In genomic region chr2:18058146-18058708, GRCm38 (mm10) we compare ENCODE assay signal across 7 mouse cellular contexts. TPM values are rescaled to one million over a fixed set of nuclear protein-coding genes. Genes with fewer than 3 reads are reported as not detected.
A peak's percentile ranks its signal among the peaks of the same experiment; 100 is the strongest.
DNase-seq lines count a peak whose midpoint lies in the region; ATAC-seq lines count a peak whose summit lies in the region.

No protein-coding gene starts in this region.

- peak overlapping the region; percentile 98 for H3K4me3 ChIP-seq in megakaryocyte, embryonic 14.5 days (replicated peaks)
- H3K4me3 ChIP-seq in forebrain, embryonic 11.5 days (ENCODE audit: low read depth, low read length), result peak overlapping the region; percentile 51
- peak overlapping the region; percentile 60 for H3K4me3 ChIP-seq in liver, embryonic 11.5 days (ENCODE audit: low read depth, low read length)

- no peaks in the 10 kb centered on the region for H3K36me3 ChIP-seq in megakaryocyte, embryonic 14.5 days (replicated peaks; ENCODE audit: low read length)
- H3K36me3 ChIP-seq in forebrain, embryonic 11.5 days (ENCODE audit: control insufficient read depth, insufficient read depth, low read length), result no peaks in the 10 kb centered on the region
- H3K36me3 ChIP-seq in liver, embryonic 11.5 days (ENCODE audit: control insufficient read depth, insufficient read depth, low read length), result no peaks in the 10 kb centered on the region

- H3K4me2 ChIP-seq in forebrain, embryonic 11.5 days (ENCODE audit: low read depth, low read length, severe bottlenecking), result peak overlapping the region; percentile 82
- peak overlapping the region; percentile 87 for H3K4me2 ChIP-seq in liver, embryonic 11.5 days

- peaks cover 21% of the 10 kb centered on the region; the same call in 1 of the 2 replicates for H3K4me1 ChIP-seq in megakaryocyte, embryonic 14.5 days
- H3K4me1 ChIP-seq in forebrain, embryonic 11.5 days (replicated peaks; ENCODE audit: control insufficient read depth, insufficient read depth, low read length), result peaks cover 10% of the 10 kb centered on the region
- peaks cover 5% of the 10 kb centered on the region; the same call in 1 of the 2 replicates for H3K4me1 ChIP-seq in liver, embryonic 11.5 days (replicated peaks; ENCODE audit: control insufficient read depth, insufficient read depth, low read length)

- no peaks in the 10 kb centered on the region for H3K9me3 ChIP-seq in megakaryocyte, embryonic 14.5 days
- no peaks in the 10 kb centered on the region for H3K9me3 ChIP-seq in forebrain, embryonic 11.5 days (ENCODE audit: control insufficient read depth, low read length)
- H3K9me3 ChIP-seq in liver, embryonic 11.5 days (ENCODE audit: control insufficient read depth, low read length), result no peaks in the 10 kb centered on the region

- H3K27ac ChIP-seq in forebrain, embryonic 11.5 days (ENCODE audit: low read depth, low read length), result peak overlapping the region; percentile 100
- peak overlapping the region; percentile 100 for H3K27ac ChIP-seq in liver, embryonic 11.5 days (ENCODE audit: low read depth, low read length)

- 8% methylated on average over 9 of the region's 9 CpGs for WGBS in forebrain, embryonic 11.5 days
- 27% methylated on average over 9 of the region's 9 CpGs for WGBS in liver, embryonic 11.5 days

- DNase-seq in forebrain, embryonic 11.5 days (ENCODE audit: low spot score), result no peak
- no peak for DNase-seq in liver, embryonic 11.5 days (ENCODE audit: low spot score)
- no peak for DNase-seq in thymus, postnatal 4 days
- DNase-seq in thymus, adult 18-20 months, result no peak
- no peak for DNase-seq in left cerebral cortex, postnatal 10 days (ENCODE audit: extremely low spot score in 1 of 2, low spot score in 2 of 2)

- H3K9ac ChIP-seq in forebrain, embryonic 11.5 days (ENCODE audit: low read length), result peak overlapping the region; percentile 99
- H3K9ac ChIP-seq in liver, embryonic 11.5 days (ENCODE audit: low read depth, low read length), result peak overlapping the region; percentile 85

- intact Hi-C loops in left cerebral cortex, postnatal 10 days (cut with DNase I), result loop anchor here (2.0 to 10.0 kb wide), 2 partner anchors 29 to 617 kb away; partner anchors contain the start of genes Bmi1 and Commd3

- H3K27me3 ChIP-seq in megakaryocyte, embryonic 14.5 days (replicated peaks), result no peaks in the 10 kb centered on the region
- H3K27me3 ChIP-seq in forebrain, embryonic 11.5 days (ENCODE audit: control insufficient read depth, insufficient read depth, low read length), result no peaks in the 10 kb centered on the region
- no peaks in the 10 kb centered on the region for H3K27me3 ChIP-seq in liver, embryonic 11.5 days (replicated peaks; ENCODE audit: control insufficient read depth, insufficient read depth, low read length)

- ATAC-seq in megakaryocyte, adult 5-6 weeks (ENCODE audit: poor library complexity, severe bottlenecking), result no peak
- no peak for ATAC-seq in forebrain, embryonic 11.5 days (replicated peaks; ENCODE audit: low FRiP score)
- ATAC-seq in liver, embryonic 11.5 days (replicated peaks; ENCODE audit: low FRiP score), result no peak

RNA-seq across cellular contexts. Expression of gene Mllt10, which starts 3.2 kb away (rescaled TPM):
- polyA plus RNA-seq in megakaryocyte, embryonic 14.5 days (2012; ENCODE audit: insufficient read depth, low replicate concordance), result 5.1 and 28.3 TPM in 2 replicates
- 41.5 and 50.7 TPM in 2 replicates for total RNA-seq in megakaryocyte, adult 5-6 weeks (2015)
- 47.3 and 52.8 TPM in 2 replicates for total RNA-seq in megakaryocyte, adult 5-6 weeks (2017)
- 52.9 and 54.2 TPM in 2 replicates for polyA plus RNA-seq in forebrain, embryonic 11.5 days (2014; fragmentation: Nextera tagmentation; extraction: Ambion mirVana)
- polyA plus RNA-seq in liver, embryonic 11.5 days (2014; fragmentation: Nextera tagmentation; extraction: Ambion mirVana), result 34.0 and 39.9 TPM in 2 replicates
- 10 to 100 TPM; 40.2 to 41.9 TPM for total RNA-seq in left cerebral cortex, postnatal 10 days (2021)

RNA-seq across cellular contexts. Expression of gene Skida1, which starts 9.4 kb away (rescaled TPM):
- polyA plus RNA-seq in megakaryocyte, embryonic 14.5 days (2012; ENCODE audit: insufficient read depth, low replicate concordance), result 0.04 and 1.8 TPM in 2 replicates
- total RNA-seq in megakaryocyte, adult 5-6 weeks (2015), result 0.09 TPM in 1 of 2 replicates, not detected in the other
- not detected in 2 replicates for total RNA-seq in megakaryocyte, adult 5-6 weeks (2017)
- polyA plus RNA-seq in forebrain, embryonic 11.5 days (2014; fragmentation: Nextera tagmentation; extraction: Ambion mirVana), result 20.2 and 23.3 TPM in 2 replicates
- 1.6 and 2.4 TPM in 2 replicates for polyA plus RNA-seq in liver, embryonic 11.5 days (2014; fragmentation: Nextera tagmentation; extraction: Ambion mirVana)
- 1 to 10 TPM; 6.7 to 8.2 TPM for total RNA-seq in left cerebral cortex, postnatal 10 days (2021)

RNA-seq across cellular contexts. Expression of gene A930004D18Rik, which starts 20.7 kb away (rescaled TPM):
- 0.12 and 1.7 TPM in 2 replicates for polyA plus RNA-seq in megakaryocyte, embryonic 14.5 days (2012; ENCODE audit: insufficient read depth, low replicate concordance)
- not detected in 2 replicates for total RNA-seq in megakaryocyte, adult 5-6 weeks (2015)
- 0.22 and 0.24 TPM in 2 replicates for total RNA-seq in megakaryocyte, adult 5-6 weeks (2017)
- polyA plus RNA-seq in forebrain, embryonic 11.5 days (2014; fragmentation: Nextera tagmentation; extraction: Ambion mirVana), result 12.2 and 15.4 TPM in 2 replicates
- 3.4 and 3.9 TPM in 2 replicates for polyA plus RNA-seq in liver, embryonic 11.5 days (2014; fragmentation: Nextera tagmentation; extraction: Ambion mirVana)
- 1 to 10 TPM; 2.5 to 2.7 TPM for total RNA-seq in left cerebral cortex, postnatal 10 days (2021)
